Mouse (Mus musculus): ENCODE results near the gene Sv2b.
A peak's percentile ranks its signal among the peaks of the same experiment; 100 is the strongest.

The Sv2b gene

DNA sequence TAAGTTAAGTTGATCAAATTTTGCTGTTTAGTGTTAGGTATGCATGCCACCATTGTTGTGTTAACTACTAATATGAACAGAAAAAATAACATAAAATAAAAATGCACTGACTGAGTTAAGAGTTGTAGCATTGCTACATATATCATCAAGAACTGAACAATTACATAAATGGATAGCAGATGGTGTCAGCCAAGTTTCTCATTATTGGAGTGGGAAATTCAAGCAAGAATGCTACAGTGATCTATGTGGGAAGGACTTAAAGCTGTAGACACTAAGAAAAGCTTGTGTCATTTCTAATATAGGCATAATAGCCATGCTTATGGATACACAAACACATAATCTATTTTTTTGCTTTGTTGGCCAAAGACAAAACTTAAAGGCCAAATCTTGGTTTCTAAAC lies 228.9 kb downstream of the Sv2b start:
- DNase-seq (ENCODE audit: low spot score): no peak

DNA sequence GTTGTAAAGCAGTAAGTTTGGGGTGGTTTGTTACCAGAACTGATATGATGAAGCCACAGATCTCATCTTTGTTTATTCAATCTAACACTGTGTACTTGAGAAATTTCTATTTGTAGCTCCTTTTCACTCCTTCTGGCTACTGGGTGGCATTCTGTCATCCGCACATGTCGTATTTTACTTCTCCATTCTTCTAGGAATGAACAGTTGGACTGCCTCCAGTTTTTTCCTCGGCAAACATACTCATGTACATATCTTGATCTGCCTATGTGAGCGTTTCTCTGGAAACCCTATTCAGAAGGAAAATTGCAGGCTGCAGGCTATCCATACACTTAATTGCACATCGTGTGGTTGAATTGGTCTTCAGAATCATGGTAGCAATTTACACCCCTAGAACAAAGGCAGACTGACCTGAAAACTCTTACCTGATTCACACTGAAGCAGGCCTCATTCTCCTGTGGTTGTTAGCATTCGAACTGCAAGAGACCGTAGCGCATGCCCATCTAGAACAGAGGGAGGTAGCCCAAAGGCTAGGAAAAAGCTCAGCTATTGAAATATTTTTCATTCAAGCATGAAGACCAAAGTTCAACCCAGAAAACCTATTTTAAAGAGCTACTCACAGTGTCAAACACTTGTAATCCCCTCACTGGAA lies 231.4 kb downstream of the Sv2b start:
- peak; percentile 35 for DNase-seq (ENCODE audit: low spot score)

Data from layer of hippocampus, adult 9-10 months (tissue).